Mouse (Mus musculus): ENCODE results near the gene Wfdc21. TPM values are rescaled to one million over a fixed set of nuclear protein-coding genes. Genes with fewer than 3 reads are reported as not detected.

Gene Wfdc21
- polyA plus RNA-seq (2016; fragmentation: Nextera tagmentation; extraction: Ambion mirVana): not detected in 2 replicates

- Histone ChIP-seq H3K4me1 (replicated peaks) (no peaks in the 10 kb centered on the region), H3K9ac (replicated peaks) (no peak within 1 kb of the TSS), H3K9me3 (no peaks in the 10 kb centered on the region), H3K36me3 (no peaks in the 10 kb centered on the region), H3K4me2 (no peak within 1 kb of the TSS), H3K27me3 (peaks cover 28% of the 10 kb centered on the region), H3K4me3 (replicated peaks) (no peak within 1 kb of the TSS), H3K27ac (no peak within 1 kb of the TSS)
- WGBS: 70% methylated on average over 5 of the region's 5 CpGs
- no peak for ATAC-seq (ENCODE audit: insufficient number of reproducible peaks, insufficient read depth, low FRiP score, low TSS enrichment, low read depth)
Observed at GRCm38 (mm10) chr11:83746681-83747080, at the start of gene Wfdc21. Wfdc21 (plus strand) TSS chr11:83746940.

DNA sequence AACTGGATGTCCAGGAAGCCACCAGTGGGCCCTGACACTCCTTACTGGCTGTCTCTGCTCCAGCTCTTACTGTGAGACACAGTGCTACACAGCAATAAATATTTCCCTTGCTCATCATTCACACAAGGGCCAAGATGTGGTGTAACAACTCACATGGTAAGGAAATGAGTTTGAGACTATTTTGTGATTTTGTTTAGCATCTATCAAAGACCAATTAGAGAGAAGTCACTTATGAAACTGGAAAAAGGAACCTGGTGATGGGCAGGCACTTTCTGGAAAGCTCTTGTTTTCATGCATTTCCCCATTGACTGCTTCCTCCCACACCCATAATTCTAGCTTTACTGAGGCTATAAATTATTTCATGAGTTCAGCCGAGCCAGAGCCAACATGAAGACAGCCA is 43.0 kb upstream of the Wfdc21 start, which contains the start of gene Wfdc17:
Wfdc17 (plus strand) TSS at position 287 of the 400 bp plus-strand sequence.
- Histone ChIP-seq H3K9me3 (no peaks in the 10 kb centered on the region), H3K27ac (no peak within 1 kb of the TSS), H3K4me2 (no peak within 1 kb of the TSS), H3K9ac (replicated peaks) (no peak within 1 kb of the TSS), H3K4me1 (replicated peaks) (no peaks in the 10 kb centered on the region), H3K27me3 (no peaks in the 10 kb centered on the region; the same call in 1 of the 2 replicates), H3K36me3 (no peaks in the 10 kb centered on the region), H3K4me3 (replicated peaks) (no peak within 1 kb of the TSS)
- no peak for ATAC-seq (ENCODE audit: insufficient number of reproducible peaks, insufficient read depth, low FRiP score, low TSS enrichment, low read depth)
- WGBS: 13% methylated on average over 1 of the region's 1 CpGs

- H3K4me1 ChIP-seq (replicated peaks): no peaks in the 10 kb centered on the region
- H3K9ac ChIP-seq (replicated peaks): no peak within 1 kb of the TSS
- WGBS: 75% methylated on average over 4 of the region's 4 CpGs
Observed at GRCm38 (mm10) chr11:83708715-83709114, 38.0 kb upstream of the Wfdc21 start, which contains the start of gene Wfdc18. Wfdc18 (plus strand) TSS chr11:83709015.

DNA sequence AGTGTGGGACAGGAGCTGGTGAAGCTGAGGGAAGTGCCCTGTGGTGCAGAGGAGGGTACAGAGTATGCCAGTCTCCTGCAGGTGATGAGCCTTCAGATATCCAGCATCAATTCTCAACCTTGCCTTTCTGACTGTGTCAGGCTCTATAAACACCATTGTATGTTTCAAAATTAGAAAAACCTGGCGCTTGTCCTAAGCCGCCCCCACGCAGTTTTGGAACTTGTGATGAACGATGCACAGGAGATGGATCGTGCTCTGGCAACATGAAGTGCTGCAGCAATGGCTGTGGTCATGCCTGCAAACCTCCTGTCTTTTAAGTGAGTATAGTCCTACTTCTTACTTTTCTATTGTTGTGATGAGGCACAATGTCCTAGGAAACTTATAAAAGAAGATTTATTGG is 37.1 kb upstream of the Wfdc21 start:
- no peaks in the 10 kb centered on the region for H3K36me3 ChIP-seq
- ATAC-seq (ENCODE audit: insufficient number of reproducible peaks, insufficient read depth, low FRiP score, low TSS enrichment, low read depth): no peak
- 87% methylated on average over 5 of the region's 5 CpGs for WGBS
- H3K9ac ChIP-seq (replicated peaks): no peak overlapping the region
- H3K27ac ChIP-seq: no peak overlapping the region
- no peaks in the 10 kb centered on the region for H3K4me1 ChIP-seq (replicated peaks)
- H3K9me3 ChIP-seq: no peaks in the 10 kb centered on the region
- H3K4me3 ChIP-seq (replicated peaks): no peak overlapping the region
- H3K27me3 ChIP-seq: no peaks in the 10 kb centered on the region
- no peak overlapping the region for H3K4me2 ChIP-seq

More at GRCm38 (mm10) chr11:83708715-83709114, 38.0 kb upstream of the Wfdc21 start, which contains the start of gene Wfdc18:
- H3K4me3 ChIP-seq (replicated peaks): no peak within 1 kb of the TSS
- no peak within 1 kb of the TSS for H3K4me2 ChIP-seq
- H3K36me3 ChIP-seq: no peaks in the 10 kb centered on the region
- H3K27ac ChIP-seq: no peak within 1 kb of the TSS
- H3K9me3 ChIP-seq: no peaks in the 10 kb centered on the region
- no peaks in the 10 kb centered on the region for H3K27me3 ChIP-seq
- no peak for ATAC-seq (ENCODE audit: insufficient number of reproducible peaks, insufficient read depth, low FRiP score, low TSS enrichment, low read depth)

DNA sequence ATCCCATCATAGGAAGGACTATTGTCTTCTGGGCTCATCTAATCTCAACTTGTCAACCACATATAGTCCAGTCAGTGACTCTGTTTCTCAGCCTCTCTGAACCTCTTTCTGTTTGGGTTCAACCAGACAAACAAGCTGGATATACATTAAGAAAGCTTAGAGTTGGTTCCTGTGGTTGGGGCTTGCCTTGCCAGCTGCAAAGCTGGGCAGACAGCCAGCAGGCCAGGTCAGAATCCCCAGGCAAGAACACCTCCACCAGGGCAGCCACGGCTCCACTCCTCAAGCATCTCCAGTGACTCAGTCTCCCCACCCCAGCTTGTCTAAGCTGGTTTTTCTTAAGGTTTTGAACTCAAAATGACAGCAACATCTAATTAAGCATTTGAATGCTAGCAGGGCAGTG is 34.1 kb upstream of the Wfdc21 start:
- H3K4me3 ChIP-seq (replicated peaks): no peak overlapping the region
- WGBS: 89% methylated on average over 1 of the region's 1 CpGs
- no peak overlapping the region for H3K9ac ChIP-seq (replicated peaks)
- no peak for ATAC-seq (ENCODE audit: insufficient number of reproducible peaks, insufficient read depth, low FRiP score, low TSS enrichment, low read depth)
- no peaks in the 10 kb centered on the region for H3K27me3 ChIP-seq
- H3K4me2 ChIP-seq: no peak overlapping the region
- H3K36me3 ChIP-seq: no peaks in the 10 kb centered on the region
- H3K4me1 ChIP-seq (replicated peaks): no peaks in the 10 kb centered on the region
- no peak overlapping the region for H3K27ac ChIP-seq
- H3K9me3 ChIP-seq: no peaks in the 10 kb centered on the region

- Histone ChIP-seq H3K4me1 (replicated peaks) (no peaks in the 10 kb centered on the region), H3K9me3 (no peaks in the 10 kb centered on the region), H3K27me3 (no peaks in the 10 kb centered on the region), H3K4me2 (no peak overlapping the region), H3K27ac (no peak overlapping the region), H3K9ac (replicated peaks) (no peak overlapping the region), H3K4me3 (replicated peaks) (no peak overlapping the region), H3K36me3 (no peaks in the 10 kb centered on the region)
- ATAC-seq (ENCODE audit: insufficient number of reproducible peaks, insufficient read depth, low FRiP score, low TSS enrichment, low read depth): no peak
- whole genome bisulfite sequencing: 82% methylated on average over 2 of the region's 2 CpGs
Observed at GRCm38 (mm10) chr11:83713925-83714324, 32.8 kb upstream of the Wfdc21 start.

GRCm38 (mm10) chr11:83717042-83717665 is 29.6 kb upstream of the Wfdc21 start:
- H3K9me3 ChIP-seq: no peaks in the 10 kb centered on the region
- H3K9ac ChIP-seq (replicated peaks): no peak overlapping the region
- no peaks in the 10 kb centered on the region for H3K4me1 ChIP-seq (replicated peaks)
- H3K27ac ChIP-seq: no peak overlapping the region
- no peak for ATAC-seq (ENCODE audit: insufficient number of reproducible peaks, insufficient read depth, low FRiP score, low TSS enrichment, low read depth)
- H3K36me3 ChIP-seq: no peaks in the 10 kb centered on the region
- WGBS: 92% methylated on average over 6 of the region's 6 CpGs
- no peaks in the 10 kb centered on the region for H3K27me3 ChIP-seq
- no peak overlapping the region for H3K4me3 ChIP-seq (replicated peaks)
- H3K4me2 ChIP-seq: no peak overlapping the region

DNA sequence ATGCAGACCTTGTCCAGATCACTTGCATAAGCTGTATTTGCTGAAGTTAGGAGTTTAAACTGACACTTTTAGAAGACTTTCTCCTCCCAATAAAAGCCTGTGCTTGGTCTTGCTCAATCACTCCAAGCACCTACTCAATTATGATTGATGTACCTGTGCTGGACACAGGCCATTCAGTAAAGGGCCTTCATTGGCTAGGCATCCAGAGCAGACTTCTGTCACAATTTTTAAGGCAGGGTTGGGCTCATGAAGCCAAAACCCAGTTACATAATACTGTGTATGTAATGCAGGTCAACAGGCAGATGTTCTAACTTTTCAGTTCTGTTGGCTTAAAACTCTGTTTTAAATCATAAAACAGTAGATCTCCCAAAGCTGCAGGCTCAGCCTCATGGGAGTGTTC is 26.0 kb upstream of the Wfdc21 start:
- Histone ChIP-seq H3K9me3 (no peaks in the 10 kb centered on the region), H3K4me1 (replicated peaks) (no peaks in the 10 kb centered on the region), H3K27me3 (no peaks in the 10 kb centered on the region), H3K4me3 (replicated peaks) (no peak overlapping the region), H3K36me3 (no peaks in the 10 kb centered on the region), H3K27ac (no peak overlapping the region), H3K9ac (replicated peaks) (no peak overlapping the region), H3K4me2 (no peak overlapping the region)
- no peak for ATAC-seq (ENCODE audit: insufficient number of reproducible peaks, insufficient read depth, low FRiP score, low TSS enrichment, low read depth)

DNA sequence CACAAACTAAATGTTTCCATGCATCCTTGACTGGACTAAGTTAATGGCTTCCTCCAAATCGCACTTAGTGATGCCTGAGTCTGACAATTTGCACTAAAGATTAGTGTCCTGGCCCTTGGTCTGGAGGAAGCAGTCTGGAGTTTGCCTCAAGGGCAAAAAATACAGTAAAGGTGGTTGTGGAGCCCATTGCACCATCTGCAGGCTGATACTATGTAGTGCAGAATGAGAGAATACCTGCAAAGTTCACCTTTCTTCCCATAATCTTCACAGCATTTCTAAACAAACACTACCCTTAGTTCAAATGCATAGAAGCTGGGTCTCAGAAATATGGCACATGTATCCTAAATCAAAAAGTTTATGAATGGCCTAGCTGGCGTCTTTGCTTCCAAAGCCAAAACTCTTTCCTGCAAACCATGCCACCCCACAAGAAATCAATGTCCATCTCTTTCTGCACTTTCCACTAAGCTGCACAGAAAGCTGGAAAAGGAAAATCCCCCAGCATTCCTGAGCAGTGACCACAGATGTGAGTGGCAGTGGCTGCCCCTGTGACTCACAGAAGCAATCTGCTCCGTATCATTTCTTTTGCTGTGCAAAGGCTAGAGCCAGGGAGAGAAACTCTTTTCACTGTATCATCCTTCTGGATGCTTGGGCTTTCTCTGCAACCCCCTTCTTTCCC is 17.8 kb upstream of the Wfdc21 start:
- no peaks in the 10 kb centered on the region for H3K36me3 ChIP-seq
- no peak overlapping the region for H3K9ac ChIP-seq (replicated peaks)
- H3K27me3 ChIP-seq: no peaks in the 10 kb centered on the region
- no peak for ATAC-seq (ENCODE audit: insufficient number of reproducible peaks, insufficient read depth, low FRiP score, low TSS enrichment, low read depth)
- no peak overlapping the region for H3K27ac ChIP-seq
- no peaks in the 10 kb centered on the region for H3K9me3 ChIP-seq
- no peak overlapping the region for H3K4me3 ChIP-seq (replicated peaks)
- no peak overlapping the region for H3K4me2 ChIP-seq
- 67% methylated on average over 3 of the region's 3 CpGs for WGBS
- H3K4me1 ChIP-seq (replicated peaks): no peaks in the 10 kb centered on the region

DNA sequence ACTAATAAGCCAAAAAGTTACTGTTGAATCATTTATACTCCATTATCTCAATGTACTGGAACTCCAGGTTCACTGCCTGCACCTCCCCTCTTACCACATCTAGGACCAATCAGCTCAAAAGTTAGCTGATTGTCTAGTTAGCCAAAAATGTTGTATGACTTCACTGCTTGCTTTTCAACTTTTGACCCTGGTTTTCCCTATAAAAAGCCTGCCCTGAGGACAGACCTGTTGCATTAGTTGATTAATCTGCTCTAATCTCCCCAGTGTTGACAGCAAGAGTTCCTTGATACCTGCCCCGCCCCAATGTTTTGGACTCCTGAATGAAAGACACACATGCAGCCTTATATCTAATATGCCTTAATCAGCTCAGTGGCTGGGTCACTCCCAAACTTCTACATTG is 15.6 kb upstream of the Wfdc21 start:
- WGBS: 91% methylated on average over 1 of the region's 1 CpGs
- H3K9ac ChIP-seq (replicated peaks): no peak overlapping the region
- no peak overlapping the region for H3K4me2 ChIP-seq
- no peaks in the 10 kb centered on the region for H3K27me3 ChIP-seq
- ATAC-seq (ENCODE audit: insufficient number of reproducible peaks, insufficient read depth, low FRiP score, low TSS enrichment, low read depth): no peak
- no peaks in the 10 kb centered on the region for H3K9me3 ChIP-seq
- no peak overlapping the region for H3K4me3 ChIP-seq (replicated peaks)
- no peaks in the 10 kb centered on the region for H3K4me1 ChIP-seq (replicated peaks)
- H3K36me3 ChIP-seq: no peaks in the 10 kb centered on the region
- no peak overlapping the region for H3K27ac ChIP-seq

- H3K4me1 ChIP-seq (replicated peaks): no peaks in the 10 kb centered on the region
- no peak overlapping the region for H3K4me3 ChIP-seq (replicated peaks)
- H3K9me3 ChIP-seq: no peaks in the 10 kb centered on the region
- 80% methylated on average over 5 of the region's 5 CpGs for WGBS
- H3K27ac ChIP-seq: no peak overlapping the region
- no peak overlapping the region for H3K4me2 ChIP-seq
- H3K27me3 ChIP-seq: no peaks in the 10 kb centered on the region
- no peaks in the 10 kb centered on the region for H3K36me3 ChIP-seq
- ATAC-seq (ENCODE audit: insufficient number of reproducible peaks, insufficient read depth, low FRiP score, low TSS enrichment, low read depth): no peak
- no peak overlapping the region for H3K9ac ChIP-seq (replicated peaks)
Observed at GRCm38 (mm10) chr11:83733071-83733640, 13.6 kb upstream of the Wfdc21 start.

All from limb, embryonic 12.5 days (tissue).